Mouse (Mus musculus) ZHBTc4 (cell line): ENCODE measurements at regions not wholly inside any gene's neighbourhood (a gene's known extent, or its start where the extent isn't known, plus 50 kb on each side); places are given as distances from the start of the nearest gene placed in this dataset.
A peak's percentile ranks its signal among the peaks of the same experiment; 100 is the strongest.

ENCODE experiments used
- DNase-seq: peaks from one replicate; pipeline ENCODE4 v3.0.0-alpha.2; 2011; ENCODE audit warnings: low read depth, low spot score

- no peak for DNase-seq
Measured at GRCm38 (mm10) chr13:43852888-43853287, 68.3 kb downstream of the Cd83 start.

- DNase-seq: no peak
Measured at GRCm38 (mm10) chr13:43854973-43855372, 70.4 kb downstream of the Cd83 start.

GRCm38 (mm10) chr13:43860932-43861331 lies 76.4 kb downstream of the Cd83 start:
- DNase-seq: peak; percentile 40

- no peak for DNase-seq
Measured at GRCm38 (mm10) chr13:43861424-43861823, 76.8 kb downstream of the Cd83 start.

- no peak for DNase-seq
Measured at GRCm38 (mm10) chr13:43862056-43862455, 77.5 kb downstream of the Cd83 start.

- DNase-seq: no peak
Measured at GRCm38 (mm10) chr13:43862586-43862985, 78.0 kb downstream of the Cd83 start.

GRCm38 (mm10) chr13:43863581-43864100 lies 79.1 kb downstream of the Cd83 start:
- DNase-seq: no peak

GRCm38 (mm10) chr13:43864153-43864861 lies 79.7 kb downstream of the Cd83 start:
- peak; percentile 100 for DNase-seq

GRCm38 (mm10) chr13:43865036-43865435 lies 80.5 kb downstream of the Cd83 start:
- peak; percentile 69 for DNase-seq

- peak; percentile 51 for DNase-seq
Measured at GRCm38 (mm10) chr13:43875895-43876294, 91.3 kb downstream of the Cd83 start.

- DNase-seq: no peak
Measured at GRCm38 (mm10) chr13:43887284-43887683, 102.7 kb downstream of the Cd83 start.

- DNase-seq: no peak
Measured at GRCm38 (mm10) chr13:43891928-43892327, 107.4 kb downstream of the Cd83 start.

GRCm38 (mm10) chr13:43895990-43896389 lies 111.4 kb downstream of the Cd83 start:
- DNase-seq: no peak

- peak; percentile 9 for DNase-seq
Measured at GRCm38 (mm10) chr13:43897046-43897445, 112.5 kb downstream of the Cd83 start.

GRCm38 (mm10) chr13:43898555-43899258 lies 114.1 kb downstream of the Cd83 start:
- DNase-seq: no peak

GRCm38 (mm10) chr13:43900115-43900514 lies 115.5 kb downstream of the Cd83 start:
- DNase-seq: no peak

- DNase-seq: no peak
Measured at GRCm38 (mm10) chr13:43900758-43901157, 116.2 kb downstream of the Cd83 start.

GRCm38 (mm10) chr13:43903391-43903790 lies 118.8 kb downstream of the Cd83 start:
- no peak for DNase-seq

GRCm38 (mm10) chr13:43904291-43904690 lies 119.7 kb downstream of the Cd83 start:
- no peak for DNase-seq

- peak; percentile 13 for DNase-seq
Measured at GRCm38 (mm10) chr13:43906241-43906640, 121.7 kb downstream of the Cd83 start.

GRCm38 (mm10) chr13:43907425-43907824 lies 122.8 kb downstream of the Cd83 start:
- no peak for DNase-seq

GRCm38 (mm10) chr13:43908041-43908644 lies 123.6 kb downstream of the Cd83 start:
- peak; percentile 87 for DNase-seq
